Mouse (Mus musculus) hindbrain, postnatal 0 days (tissue): ENCODE results near the gene Isl2. TPM values are rescaled to one million over a fixed set of nuclear protein-coding genes. Genes with fewer than 3 reads are reported as not detected.

Experiments used
- ATAC-seq: fragments of 200-750 bp; cut with Nextera tagmentation; 2 replicates; pipeline ENCODE4 v1.8.0; 2017; ENCODE audit warnings: mild to moderate bottlenecking, moderate TSS enrichment, moderate library complexity
- DNase-seq: peaks from one replicate; pipeline ENCODE4 v3.0.0-alpha.2; 2015; ENCODE audit warnings: low spot score
- H3K27ac ChIP-seq: fragments of 300-500 bp; sonication (generic); 2 replicates; pipeline ENCODE4 v1.5.1; 2014; ENCODE audit warnings: mild to moderate bottlenecking
- H3K27me3 ChIP-seq: fragments of 300-500 bp; sonication (generic); 2 replicates; pipeline ENCODE4 v1.6.1; 2014; ENCODE audit warnings: low read length, mixed read lengths; ENCODE audit not compliant: insufficient read depth
- H3K36me3 ChIP-seq: fragments of 300-500 bp; sonication (generic); 2 replicates; pipeline ENCODE4 v1.6.1; 2014; ENCODE audit warnings: low read length, mixed read lengths; ENCODE audit not compliant: insufficient read depth
- H3K4me1 ChIP-seq: fragments of 300-500 bp; sonication (generic); 2 replicates; pipeline ENCODE4 v1.6.1; 2014; ENCODE audit warnings: antibody characterized with exemption, low read length, mixed read lengths; ENCODE audit not compliant: insufficient read depth
- H3K4me2 ChIP-seq: fragments of 300-500 bp; sonication (generic); 2 replicates; pipeline ENCODE4 v1.6.1; 2014; ENCODE audit warnings: low read depth, mild to moderate bottlenecking, low read length, moderate library complexity, mixed read lengths
- H3K4me3 ChIP-seq: fragments of 300-500 bp; sonication (generic); 2 replicates; pipeline ENCODE4 v1.5.1; 2014; ENCODE audit warnings: low read length
- H3K9ac ChIP-seq: fragments of 300-500 bp; sonication (generic); replicated peaks from 2 replicates; pipeline ENCODE4 v1.6.1; 2014; ENCODE audit warnings: mild to moderate bottlenecking, low read length, moderate library complexity, mixed read lengths
- H3K9me3 ChIP-seq: fragments of 300-500 bp; sonication (generic); 2 replicates; pipeline ENCODE4 v1.6.1; 2016; ENCODE audit warnings: low read length, mixed read lengths
- CTCF ChIP-seq: IDR thresholded peaks from 2 replicates; pipeline ENCODE4 v1.5.1; 2016; ENCODE audit warnings: antibody characterized with exemption, control low read depth, low read depth
- WGBS: fragments of 180-500 bp; shearing (Covaris S2); extraction: QIAGEN DNeasy Blood & Tissue Kit; methylation state at CpG from one replicate; pipeline ENCODE4 v1.1.7; 2014; 5-methylcytosine and 5-hydroxymethylcytosine counted together
- polyA plus RNA-seq: library from polyadenylated mRNA; unstranded; fragments of >200 nt; fragmentation: Nextera tagmentation; extraction: Ambion mirVana; gene quantifications from 2 replicates; pipeline ENCODE4 v1.2.1, GENCODE M21; 2015
- total RNA-seq: library from RNA; depleted of rRNA; stranded (reverse); fragments of >200 nt; gene quantifications from 2 replicates; pipeline ENCODE4 v1.2.3, GENCODE M21; 2014

The Isl2 gene
- total and polyA plus RNA-seq, 2 experiments from 2014 or later, result 0.53 to 1.2 TPM

DNA sequence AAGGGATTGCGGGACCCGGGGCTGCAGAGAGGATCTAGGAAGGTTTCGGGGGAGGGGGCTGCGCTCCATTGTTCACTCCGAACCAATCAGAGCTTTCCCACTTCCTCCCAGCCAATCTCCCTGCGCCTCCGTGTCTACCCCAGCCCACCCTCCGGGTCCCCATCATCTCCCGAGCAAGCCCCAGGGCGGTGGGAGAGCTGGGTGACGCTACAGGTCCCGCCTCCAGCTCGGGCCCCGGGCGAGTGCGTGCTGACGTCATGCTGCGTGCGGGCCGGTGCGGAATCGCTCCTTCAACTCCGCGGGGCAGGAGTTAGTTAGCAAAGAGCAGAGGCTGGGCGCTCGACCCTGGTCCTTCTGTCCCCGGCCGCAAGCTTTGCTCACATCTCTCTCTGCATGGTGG lies 2.4 kb downstream of the Isl2 start:
- H3K4me3 ChIP-seq, result peak overlapping the region; percentile 29
- no peak overlapping the region for H3K9ac ChIP-seq
- H3K9me3 ChIP-seq, result no peaks in the 10 kb centered on the region
- H3K4me2 ChIP-seq, result peak overlapping the region; percentile 53
- peak; percentile 69 for DNase-seq
- no peak for TF ChIP-seq CTCF
- WGBS, result 3% methylated on average over 28 of the region's 28 CpGs
- no peaks in the 10 kb centered on the region for H3K36me3 ChIP-seq
- H3K27ac ChIP-seq, result no peak overlapping the region
- H3K4me1 ChIP-seq, result no peaks in the 10 kb centered on the region; the same call in 1 of the 2 replicates
- ATAC-seq, result peak; percentile 77
- peaks cover 55% of the 10 kb centered on the region for H3K27me3 ChIP-seq

- Histone ChIP-seq H3K4me2 (peak overlapping the region; percentile 53; the same call in 1 of the 2 replicates), H3K36me3 (no peaks in the 10 kb centered on the region), H3K9me3 (no peaks in the 10 kb centered on the region), H3K4me3 (peak overlapping the region; percentile 21), H3K9ac (no peak overlapping the region), H3K27ac (no peak overlapping the region), H3K4me1 (no peaks in the 10 kb centered on the region; the same call in 1 of the 2 replicates), H3K27me3 (peaks cover 64% of the 10 kb centered on the region)
- TF ChIP-seq CTCF, result no peak
- no peak for ATAC-seq
- under 1% methylated on average over 53 of the region's 59 CpGs for WGBS
- DNase-seq, result no peak
Observed at GRCm38 (mm10) chr9:55541681-55542365, 3.4 kb downstream of the Isl2 start.

- no peak overlapping the region for H3K27ac ChIP-seq
- no peaks in the 10 kb centered on the region for H3K9me3 ChIP-seq
- H3K4me1 ChIP-seq, result no peaks in the 10 kb centered on the region; the same call in 1 of the 2 replicates
- H3K4me3 ChIP-seq, result peak overlapping the region; percentile 21
- H3K9ac ChIP-seq, result no peak overlapping the region
- ATAC-seq (no peak), DNase-seq (no peak)
- no peaks in the 10 kb centered on the region for H3K36me3 ChIP-seq
- TF ChIP-seq CTCF, result no peak
- H3K4me2 ChIP-seq, result peak overlapping the region; percentile 53; the same call in 1 of the 2 replicates
- 3% methylated on average over 53 of the region's 59 CpGs for WGBS
- peaks cover 65% of the 10 kb centered on the region for H3K27me3 ChIP-seq
Observed at GRCm38 (mm10) chr9:55542366-55543325, 4.2 kb downstream of the Isl2 start.

DNA sequence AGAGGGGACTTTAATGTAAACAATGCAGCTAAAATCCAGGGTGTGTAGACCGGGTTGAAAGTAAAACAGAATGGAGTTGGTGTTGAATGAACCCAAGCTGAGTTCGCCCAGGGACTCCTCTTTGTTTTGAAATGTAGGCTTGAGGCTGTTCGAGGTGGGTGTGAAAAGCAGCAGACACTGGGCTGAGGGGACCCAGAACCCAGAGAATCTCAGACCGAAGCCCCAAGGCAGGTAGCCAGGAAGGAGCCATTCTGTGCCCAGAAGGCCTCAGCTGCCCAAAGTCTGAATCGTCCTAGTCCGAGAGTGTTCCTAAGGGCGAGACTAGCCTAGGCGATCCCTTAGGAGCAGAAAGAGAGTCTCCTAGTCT lies 4.8 kb downstream of the Isl2 start:
- no peaks in the 10 kb centered on the region for H3K36me3 ChIP-seq
- H3K9ac ChIP-seq, result no peak overlapping the region
- peaks cover 67% of the 10 kb centered on the region for H3K27me3 ChIP-seq
- H3K4me1 ChIP-seq, result no peaks in the 10 kb centered on the region; the same call in 1 of the 2 replicates
- no peak overlapping the region for H3K4me2 ChIP-seq
- no peak for TF ChIP-seq CTCF
- WGBS, result 11% methylated on average over 8 of the region's 8 CpGs
- ATAC-seq, result no peak
- H3K9me3 ChIP-seq, result no peaks in the 10 kb centered on the region
- no peak overlapping the region for H3K27ac ChIP-seq
- DNase-seq, result no peak
- H3K4me3 ChIP-seq, result no peak overlapping the region

DNA sequence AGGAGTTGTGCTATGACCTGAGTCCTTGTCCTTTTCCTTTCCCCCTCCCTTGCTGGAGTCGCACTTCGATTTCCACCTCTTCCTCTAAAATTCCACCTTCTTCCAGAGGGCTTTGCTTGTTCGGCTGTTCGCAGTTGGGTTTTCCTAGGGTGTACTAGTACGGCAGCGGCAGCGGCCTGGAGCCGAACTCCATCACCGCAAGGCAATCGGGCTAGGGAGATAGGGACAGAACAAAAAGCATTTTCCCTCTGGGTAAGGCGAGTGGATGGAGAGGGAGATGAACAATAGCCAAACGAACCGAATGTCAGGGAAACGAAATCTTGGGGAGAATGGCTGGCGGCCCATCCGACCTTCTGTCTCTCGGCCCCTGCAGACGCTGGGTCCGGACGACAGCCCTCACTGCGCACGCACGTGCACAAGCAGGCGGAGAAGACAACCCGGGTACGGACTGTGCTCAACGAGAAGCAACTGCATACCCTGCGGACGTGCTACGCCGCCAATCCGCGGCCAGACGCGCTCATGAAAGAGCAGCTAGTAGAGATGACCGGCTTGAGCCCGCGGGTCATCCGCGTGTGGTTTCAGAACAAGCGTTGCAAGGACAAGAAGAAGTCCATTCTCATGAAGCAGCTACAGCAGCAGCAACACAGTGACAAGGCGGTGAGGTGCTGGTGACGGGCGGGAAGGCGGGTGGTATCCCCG lies 5.4 kb downstream of the Isl2 start:
- Histone ChIP-seq H3K9me3 (no peaks in the 10 kb centered on the region), H3K4me3 (no peak overlapping the region), H3K4me2 (peak overlapping the region; percentile 14; the same call in 1 of the 2 replicates), H3K27ac (no peak overlapping the region), H3K36me3 (no peaks in the 10 kb centered on the region), H3K27me3 (peaks cover 68% of the 10 kb centered on the region), H3K4me1 (no peaks in the 10 kb centered on the region; the same call in 1 of the 2 replicates), H3K9ac (no peak overlapping the region)
- TF ChIP-seq CTCF, result no peak
- DNase-seq, result no peak
- no peak for ATAC-seq
- under 1% methylated on average over 46 of the region's 46 CpGs for WGBS

DNA sequence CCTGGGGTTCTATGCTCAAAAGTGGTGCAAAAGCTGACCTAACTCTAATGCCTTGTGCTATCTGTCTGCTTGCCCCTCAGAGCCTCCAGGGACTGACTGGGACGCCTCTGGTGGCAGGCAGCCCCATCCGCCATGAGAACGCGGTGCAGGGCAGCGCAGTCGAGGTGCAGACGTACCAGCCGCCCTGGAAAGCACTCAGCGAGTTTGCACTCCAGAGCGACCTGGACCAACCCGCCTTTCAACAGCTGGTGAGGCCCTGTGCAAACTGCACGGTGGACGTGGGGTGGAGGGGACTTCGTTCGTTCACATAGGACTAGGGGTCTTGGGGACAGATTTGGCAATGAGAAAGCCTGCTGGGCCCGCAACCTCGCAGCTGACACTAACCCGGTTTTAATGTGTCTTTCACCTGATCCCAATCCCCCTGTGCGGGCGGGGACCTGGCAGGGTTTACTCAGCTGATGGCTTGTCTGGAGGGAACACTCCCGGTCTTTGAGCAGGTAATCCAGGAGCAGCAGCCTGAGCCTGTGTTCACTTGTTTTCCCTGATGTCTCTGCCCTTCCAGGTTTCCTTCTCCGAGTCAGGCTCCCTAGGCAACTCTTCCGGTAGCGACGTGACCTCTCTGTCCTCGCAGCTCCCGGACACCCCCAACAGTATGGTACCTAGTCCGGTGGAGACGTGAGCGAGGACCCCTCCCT lies 6.5 kb downstream of the Isl2 start:
- no peak for DNase-seq
- WGBS, result 1% methylated on average over 30 of the region's 30 CpGs
- H3K4me2 ChIP-seq, result no peak overlapping the region

More for the DNA sequence above, 6.5 kb downstream of the Isl2 start:
- no peak for ATAC-seq
- Histone ChIP-seq H3K4me1 (no peaks in the 10 kb centered on the region; the same call in 1 of the 2 replicates), H3K36me3 (no peaks in the 10 kb centered on the region), H3K9ac (no peak overlapping the region), H3K4me3 (no peak overlapping the region), H3K9me3 (no peaks in the 10 kb centered on the region), H3K27ac (no peak overlapping the region), H3K27me3 (peaks cover 69% of the 10 kb centered on the region)
- TF ChIP-seq CTCF, result no peak
